ENCODE assay signal across 14 mouse cellular contexts in the genomic region with DNA sequence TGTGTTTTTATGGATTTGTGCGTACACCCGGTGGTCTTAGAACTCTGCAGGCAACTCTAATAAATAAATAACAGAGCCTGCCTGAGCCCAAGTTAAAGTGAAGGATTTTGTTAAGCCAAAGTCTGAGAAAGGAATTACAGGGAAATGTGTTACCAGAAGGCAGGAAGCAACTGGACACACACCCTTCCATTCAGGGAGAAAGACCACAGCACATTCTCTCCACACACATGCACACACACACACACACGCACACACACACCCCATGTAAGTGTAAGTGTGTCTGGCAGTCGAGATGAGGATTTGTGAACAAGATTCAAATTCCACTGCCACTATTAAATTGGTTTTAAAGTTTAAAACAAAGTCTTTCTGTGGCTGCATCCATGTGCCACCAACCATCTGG.
"Had no signal": no experiment of that assay in that cellular context is flagged by ENCODE, and none has a peak within 500 bp of the region (broad histone marks: within the 10 kb centered on the region; RNA-seq: fewer than 3 reads in every experiment).

No protein-coding gene starts in this region.

- DNase-seq: kidney, adult 2 months; kidney, postnatal 36 days; layer of hippocampus, adult 9-11 months; layer of hippocampus, postnatal 36 days; left cerebral cortex, postnatal 4 days; lung, adult 2 months; lung, postnatal 36 days; thymus, postnatal 36 days had no signal

- H3K4me2 ChIP-seq: intestine, embryonic 15.5 days; liver, embryonic 11.5 days; liver, embryonic 15.5 days; midbrain, embryonic 15.5 days; neural tube, embryonic 12.5 days had no signal

- H3K9me3 ChIP-seq: intestine, embryonic 15.5 days; liver, embryonic 15.5 days; midbrain, embryonic 15.5 days; neural tube, embryonic 12.5 days had no signal

- H3K36me3 ChIP-seq: intestine, embryonic 15.5 days; liver, embryonic 15.5 days; midbrain, embryonic 15.5 days; neural tube, embryonic 12.5 days had no signal

- ATAC-seq: intestine, embryonic 15.5 days; midbrain, embryonic 15.5 days had no signal

- H3K4me3 ChIP-seq: intestine, embryonic 15.5 days; liver, embryonic 15.5 days; midbrain, embryonic 15.5 days; neural tube, embryonic 12.5 days had no signal

- H3K27ac ChIP-seq: intestine, embryonic 15.5 days; kidney, postnatal 0 days; liver, embryonic 15.5 days; midbrain, embryonic 15.5 days; neural tube, embryonic 12.5 days had no signal

- H3K4me1 ChIP-seq: intestine, embryonic 15.5 days; liver, embryonic 15.5 days; midbrain, embryonic 15.5 days; neural tube, embryonic 12.5 days had no signal

- H3K9ac ChIP-seq: intestine, embryonic 15.5 days; liver, embryonic 15.5 days; midbrain, embryonic 15.5 days; neural tube, embryonic 12.5 days had no signal

- H3K27me3 ChIP-seq: intestine, embryonic 15.5 days; liver, embryonic 15.5 days; midbrain, embryonic 15.5 days; neural tube, embryonic 12.5 days had no signal
